Mouse (Mus musculus) gastrocnemius, postnatal 36 days (tissue): Measurements from ENCODE around the gene Hoxa5. TPM values are rescaled to one million over a fixed set of nuclear protein-coding genes. Genes with fewer than 3 reads are reported as not detected.

Experiments
- DNase-seq, 2 experiments: peaks; one replicate each; pipeline ENCODE4 v3.0.0; 2022
- intact Hi-C: fragments of 180-260 bp; cut with DNase I; formaldehyde crosslinking; loops from one replicate; pipeline ENCODE4 v1.15.1; 2025
- total RNA-seq, 2 experiments: library from RNA; stranded (reverse); gene quantifications; 2 replicates each; pipeline ENCODE4 v1.2.3; 2021

The Hoxa5 gene
- total RNA-seq, 2 experiments from 2014 or later: 1.6 to 2.0 TPM

- peak in 1 of 2 experiments; percentile 74 for DNase-seq
- intact Hi-C loops: loop anchor here (10.0 kb wide), 1 partner anchor 1424 kb away; no protein-coding TSS in a partner anchor
Observed at GRCm38 (mm10) chr6:52228475-52229465, 24.4 kb upstream of the Hoxa5 start.

GRCm38 (mm10) chr6:52227470-52228222 is 23.3 kb upstream of the Hoxa5 start:
- intact Hi-C loops: loop anchor here (1.0 to 10.0 kb wide), 2 partner anchors 1055 to 1423 kb away; no protein-coding TSS in a partner anchor
- no peak for DNase-seq

- intact Hi-C loops: loop anchor here (1.0 to 10.0 kb wide), 2 partner anchors 1054 to 1422 kb away; no protein-coding TSS in a partner anchor
- DNase-seq: peak in 1 of 2 experiments; percentile 55
Observed at GRCm38 (mm10) chr6:52226569-52227257, 22.3 kb upstream of the Hoxa5 start.

GRCm38 (mm10) chr6:52225612-52226568 is 21.5 kb upstream of the Hoxa5 start:
- DNase-seq: peak; percentile 78 to 80

GRCm38 (mm10) chr6:52224895-52225611 is 20.7 kb upstream of the Hoxa5 start:
- intact Hi-C loops: loop anchor here (5.0 to 10.0 kb wide), 3 partner anchors 353 to 1420 kb away; partner anchors contain the start of gene Hnrnpa2b1
- peak; percentile 3 to 32 for DNase-seq

More at GRCm38 (mm10) chr6:52225612-52226568, 21.5 kb upstream of the Hoxa5 start:
- intact Hi-C loops: loop anchor here (10.0 kb wide), 1 partner anchor 1421 kb away; no protein-coding TSS in a partner anchor

- intact Hi-C loops: loop anchor here (2.0 to 10.0 kb wide), 4 partner anchors 352 to 1419 kb away; partner anchors contain the start of gene Hnrnpa2b1
- DNase-seq: peak; percentile 3 to 23
Observed at GRCm38 (mm10) chr6:52223939-52224760, 19.8 kb upstream of the Hoxa5 start.

GRCm38 (mm10) chr6:52222729-52223128 is 18.3 kb upstream of the Hoxa5 start:
- DNase-seq: peak in 1 of 2 experiments; percentile 10
- intact Hi-C loops: loop anchor here (2.0 to 10.0 kb wide), 4 partner anchors 350 to 1418 kb away; partner anchors contain the start of gene Hnrnpa2b1

- intact Hi-C loops: loop anchor here (2.0 to 10.0 kb wide), 4 partner anchors 350 to 1417 kb away; partner anchors contain the start of gene Hnrnpa2b1
- DNase-seq: peak in 1 of 2 experiments; percentile 33
Observed at GRCm38 (mm10) chr6:52221993-52222685, 17.8 kb upstream of the Hoxa5 start.

- intact Hi-C loops: loop anchor here (5.0 to 10.0 kb wide), 3 partner anchors 349 to 1417 kb away; partner anchors contain the start of gene Hnrnpa2b1
- peak; percentile 86 to 92 for DNase-seq
Observed at GRCm38 (mm10) chr6:52221337-52221992, 17.1 kb upstream of the Hoxa5 start, which contains the start of gene Hoxa7. Hoxa7 (minus strand) TSS chr6:52221854.

GRCm38 (mm10) chr6:52220865-52221310 is 16.5 kb upstream of the Hoxa5 start:
- DNase-seq: no peak
- intact Hi-C loops: loop anchor here (5.0 to 10.0 kb wide), 3 partner anchors 349 to 1416 kb away; partner anchors contain the start of gene Hnrnpa2b1

- intact Hi-C loops: loop anchor here (5.0 to 10.0 kb wide), 3 partner anchors 348 to 1415 kb away; partner anchors contain the start of gene Hnrnpa2b1
- no peak for DNase-seq
Observed at GRCm38 (mm10) chr6:52220003-52220864, 15.8 kb upstream of the Hoxa5 start.

- intact Hi-C loops: loop anchor here (10.0 kb wide), 1 partner anchor 835 kb away; no protein-coding TSS in a partner anchor
- DNase-seq: no peak
Observed at GRCm38 (mm10) chr6:52219234-52219942, 15.0 kb upstream of the Hoxa5 start.

- intact Hi-C loops: loop anchor here (10.0 kb wide), 1 partner anchor 834 kb away; no protein-coding TSS in a partner anchor
- no peak for DNase-seq
Observed at GRCm38 (mm10) chr6:52218643-52219215, 14.3 kb upstream of the Hoxa5 start.
